Mouse (Mus musculus) forebrain, embryonic 13.5 days (tissue): ENCODE results near the gene Eml4. TPM values are rescaled to one million over a fixed set of nuclear protein-coding genes. Genes with fewer than 3 reads are reported as not detected.

Source experiments
- ATAC-seq: fragments of 200-750 bp; cut with Nextera tagmentation; 2 replicates; pipeline ENCODE4 v1.8.0; 2017
- H3K27ac ChIP-seq: fragments of 300-500 bp; sonication (generic); 2 replicates; pipeline ENCODE4 v1.5.1; 2015; ENCODE audit warnings: inconsistent platforms, mild to moderate bottlenecking, moderate library complexity
- H3K27me3 ChIP-seq: fragments of 300-500 bp; sonication (generic); 2 replicates; pipeline ENCODE4 v1.6.1; 2015; ENCODE audit warnings: mild to moderate bottlenecking, inconsistent platforms
- H3K36me3 ChIP-seq: fragments of 300-500 bp; sonication (generic); 2 replicates; pipeline ENCODE4 v1.6.1; 2015; ENCODE audit warnings: mild to moderate bottlenecking, inconsistent platforms; ENCODE audit not compliant: poor library complexity, severe bottlenecking
- H3K4me1 ChIP-seq: fragments of 300-500 bp; sonication (generic); 2 replicates; pipeline ENCODE4 v1.6.1; 2015; ENCODE audit warnings: inconsistent platforms
- H3K4me2 ChIP-seq: fragments of 300-500 bp; sonication (generic); 2 replicates; pipeline ENCODE4 v1.6.1; 2015; ENCODE audit warnings: inconsistent platforms, mild to moderate bottlenecking, moderate library complexity
- H3K4me3 ChIP-seq: fragments of 300-500 bp; sonication (generic); 2 replicates; pipeline ENCODE4 v1.5.1; 2015; ENCODE audit warnings: mild to moderate bottlenecking, inconsistent platforms
- H3K9ac ChIP-seq: fragments of 300-500 bp; sonication (generic); 2 replicates; pipeline ENCODE4 v1.6.1; 2015; ENCODE audit warnings: mild to moderate bottlenecking, inconsistent platforms
- H3K9me3 ChIP-seq: fragments of 300-500 bp; sonication (generic); replicated peaks from 2 replicates; pipeline ENCODE4 v1.6.1; 2016; ENCODE audit warnings: inconsistent platforms
- WGBS: fragments of 180-500 bp; shearing (Covaris S2); methylation state at CpG from one replicate; pipeline ENCODE4 v1.1.7; 2015; 5-methylcytosine and 5-hydroxymethylcytosine counted together
- polyA plus RNA-seq: library from polyadenylated mRNA; unstranded; fragments of >200 nt; fragmentation: Nextera tagmentation; extraction: Ambion mirVana; gene quantifications from 2 replicates; pipeline ENCODE4 v1.2.1, GENCODE M21; 2015

Gene Eml4
- polyA plus RNA-seq, 1 experiment from 2014 or later = 26.7 TPM

GRCm38 (mm10) chr17:83482817-83483536 is 132.2 kb downstream of the Eml4 start:
- no peak for ATAC-seq
- Histone ChIP-seq H3K9me3 (no peaks in the 10 kb centered on the region), H3K4me3 (no peak overlapping the region), H3K36me3 (peaks cover 35% of the 10 kb centered on the region), H3K27ac (no peak overlapping the region), H3K9ac (no peak overlapping the region), H3K4me2 (no peak overlapping the region), H3K27me3 (no peaks in the 10 kb centered on the region), H3K4me1 (peaks cover 4% of the 10 kb centered on the region; the same call in 1 of the 2 replicates)
- 95% methylated on average over 7 of the region's 7 CpGs for WGBS

- Histone ChIP-seq H3K4me3 (no peak overlapping the region), H3K9me3 (no peaks in the 10 kb centered on the region), H3K27ac (no peak overlapping the region), H3K36me3 (peaks cover 27% of the 10 kb centered on the region), H3K9ac (no peak overlapping the region), H3K4me1 (peaks cover 4% of the 10 kb centered on the region; the same call in 1 of the 2 replicates), H3K27me3 (no peaks in the 10 kb centered on the region), H3K4me2 (no peak overlapping the region)
- 77% methylated on average over 2 of the region's 2 CpGs for WGBS
- no peak for ATAC-seq
Observed at GRCm38 (mm10) chr17:83483784-83484183, 133.1 kb downstream of the Eml4 start.

DNA sequence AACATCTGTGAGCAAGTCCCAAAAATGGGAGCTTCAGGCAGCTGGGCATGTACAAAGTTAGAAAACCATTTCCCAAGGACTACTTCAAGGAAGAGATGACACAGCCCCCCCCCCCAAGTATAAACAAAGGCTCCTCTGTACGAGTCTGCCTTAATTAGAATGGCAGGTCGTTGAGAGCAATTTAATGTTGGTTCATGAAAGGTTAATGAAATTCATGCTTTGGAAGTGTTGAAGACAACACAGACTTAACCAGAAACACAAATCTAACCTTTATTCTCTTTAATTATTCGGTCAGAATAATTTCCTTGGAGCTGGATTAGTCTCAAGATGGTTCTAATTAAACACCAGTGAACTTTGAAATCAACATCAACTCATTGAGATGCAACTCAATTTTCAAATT is 137.0 kb downstream of the Eml4 start:
- no peak overlapping the region for H3K9ac ChIP-seq
- no peaks in the 10 kb centered on the region for H3K27me3 ChIP-seq
- H3K36me3 ChIP-seq = no peaks in the 10 kb centered on the region; the same call in 1 of the 2 replicates
- H3K27ac ChIP-seq = no peak overlapping the region
- H3K4me1 ChIP-seq = peaks cover 4% of the 10 kb centered on the region; the same call in 1 of the 2 replicates
- peak; percentile 29; the same call in 1 of the 2 replicates for ATAC-seq
- H3K9me3 ChIP-seq = no peaks in the 10 kb centered on the region; the same call in 1 of the 2 replicates
- H3K4me3 ChIP-seq = no peak overlapping the region
- H3K4me2 ChIP-seq = no peak overlapping the region
- 35% methylated on average over 3 of the region's 3 CpGs for WGBS

GRCm38 (mm10) chr17:83498889-83499288 is 148.2 kb downstream of the Eml4 start:
- Histone ChIP-seq H3K9ac (no peak overlapping the region), H3K9me3 (0 out of 2 replicates have a peak, but pooled peaks cover 9% of the 10 kb centered on the region), H3K36me3 (peaks cover 60% of the 10 kb centered on the region), H3K4me2 (no peak overlapping the region), H3K27me3 (no peaks in the 10 kb centered on the region), H3K27ac (no peak overlapping the region), H3K4me3 (no peak overlapping the region), H3K4me1 (no peaks in the 10 kb centered on the region)
- 95% methylated on average over 5 of the region's 5 CpGs for WGBS
- ATAC-seq = no peak

GRCm38 (mm10) chr17:83499692-83500091 is 149.0 kb downstream of the Eml4 start:
- Histone ChIP-seq H3K4me3 (no peak overlapping the region), H3K27me3 (no peaks in the 10 kb centered on the region), H3K4me1 (no peaks in the 10 kb centered on the region), H3K36me3 (peaks cover 60% of the 10 kb centered on the region), H3K4me2 (no peak overlapping the region), H3K27ac (no peak overlapping the region), H3K9ac (no peak overlapping the region), H3K9me3 (0 out of 2 replicates have a peak, but pooled peaks cover 9% of the 10 kb centered on the region)
- ATAC-seq = no peak
- 93% methylated on average over 4 of the region's 4 CpGs for WGBS

DNA sequence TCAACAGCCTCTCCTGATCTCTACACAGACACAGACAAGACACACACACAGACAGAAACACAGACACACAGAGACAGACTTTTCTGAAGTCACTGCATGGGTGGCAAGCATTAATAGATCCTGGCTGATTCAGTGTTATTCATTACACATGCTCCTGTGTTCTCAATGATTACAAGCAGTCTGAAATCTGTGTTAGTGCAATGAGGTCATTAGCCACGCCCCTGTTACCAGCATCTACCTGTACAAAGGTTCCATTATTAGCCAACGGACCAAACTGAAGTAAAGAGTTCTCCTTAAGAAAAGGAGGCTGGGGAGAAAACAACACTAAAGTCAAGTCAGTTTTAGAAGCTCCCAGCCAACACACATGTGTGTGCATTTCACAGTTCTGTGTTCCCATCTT is 153.0 kb downstream of the Eml4 start:
- H3K27ac ChIP-seq = no peak overlapping the region
- no peak for ATAC-seq
- WGBS = 82% methylated on average over 2 of the region's 2 CpGs

GRCm38 (mm10) chr17:83512130-83512529 is 161.4 kb downstream of the Eml4 start:
- H3K9ac ChIP-seq = no peak overlapping the region
- H3K9me3 ChIP-seq = no peaks in the 10 kb centered on the region
- H3K36me3 ChIP-seq = no peaks in the 10 kb centered on the region
- peaks cover 21% of the 10 kb centered on the region for H3K4me1 ChIP-seq
- 96% methylated on average over 3 of the region's 3 CpGs for WGBS
- H3K4me2 ChIP-seq = no peak overlapping the region; the same call in 1 of the 2 replicates
- ATAC-seq = no peak
- H3K4me3 ChIP-seq = no peak overlapping the region
- H3K27me3 ChIP-seq = no peaks in the 10 kb centered on the region
- H3K27ac ChIP-seq = no peak overlapping the region

More for the DNA sequence above, 153.0 kb downstream of the Eml4 start:
- no peaks in the 10 kb centered on the region for H3K4me1 ChIP-seq
- no peaks in the 10 kb centered on the region for H3K9me3 ChIP-seq
- H3K36me3 ChIP-seq = peaks cover 42% of the 10 kb centered on the region
- H3K27me3 ChIP-seq = no peaks in the 10 kb centered on the region
- no peak overlapping the region for H3K9ac ChIP-seq
- no peak overlapping the region for H3K4me3 ChIP-seq
- no peak overlapping the region for H3K4me2 ChIP-seq

GRCm38 (mm10) chr17:83513655-83514212 is 163.0 kb downstream of the Eml4 start:
- Histone ChIP-seq H3K4me1 (peaks cover 21% of the 10 kb centered on the region), H3K4me3 (peak overlapping the region; percentile 98), H3K9me3 (0 out of 2 replicates have a peak, but pooled peaks cover 2% of the 10 kb centered on the region), H3K9ac (peak overlapping the region; percentile 94), H3K27me3 (no peaks in the 10 kb centered on the region), H3K27ac (0 out of 2 replicates have a peak overlapping the region, but pooled peaks have one; percentile 46), H3K4me2 (peak overlapping the region; percentile 84), H3K36me3 (no peaks in the 10 kb centered on the region)
- ATAC-seq = peak; percentile 59
- 2% methylated on average over 24 of the region's 24 CpGs for WGBS

- Histone ChIP-seq H3K4me1 (peaks cover 21% of the 10 kb centered on the region), H3K9me3 (0 out of 2 replicates have a peak, but pooled peaks cover 3% of the 10 kb centered on the region), H3K4me2 (peak overlapping the region; percentile 84), H3K36me3 (no peaks in the 10 kb centered on the region), H3K4me3 (peak overlapping the region; percentile 98), H3K27ac (peak overlapping the region; percentile 46), H3K9ac (peak overlapping the region; percentile 94), H3K27me3 (no peaks in the 10 kb centered on the region)
- under 1% methylated on average over 33 of the region's 33 CpGs for WGBS
- ATAC-seq = peak; percentile 98
Observed at GRCm38 (mm10) chr17:83514213-83514701, 163.5 kb downstream of the Eml4 start.

- Histone ChIP-seq H3K36me3 (no peaks in the 10 kb centered on the region), H3K27me3 (no peaks in the 10 kb centered on the region), H3K4me1 (peaks cover 16% of the 10 kb centered on the region), H3K4me3 (no peak within 1 kb of the TSS), H3K27ac (no peak within 1 kb of the TSS), H3K9ac (no peak within 1 kb of the TSS), H3K9me3 (0 out of 2 replicates have a peak, but pooled peaks cover 3% of the 10 kb centered on the region), H3K4me2 (no peak within 1 kb of the TSS)
- ATAC-seq = no peak
- WGBS = 92% methylated on average over 8 of the region's 8 CpGs
Observed at GRCm38 (mm10) chr17:83517280-83518015, 166.7 kb downstream of the Eml4 start, which contains the start of gene Cox7a2l. TSS of gene Cox7a2l (minus strand) at chr17:83517330.

DNA sequence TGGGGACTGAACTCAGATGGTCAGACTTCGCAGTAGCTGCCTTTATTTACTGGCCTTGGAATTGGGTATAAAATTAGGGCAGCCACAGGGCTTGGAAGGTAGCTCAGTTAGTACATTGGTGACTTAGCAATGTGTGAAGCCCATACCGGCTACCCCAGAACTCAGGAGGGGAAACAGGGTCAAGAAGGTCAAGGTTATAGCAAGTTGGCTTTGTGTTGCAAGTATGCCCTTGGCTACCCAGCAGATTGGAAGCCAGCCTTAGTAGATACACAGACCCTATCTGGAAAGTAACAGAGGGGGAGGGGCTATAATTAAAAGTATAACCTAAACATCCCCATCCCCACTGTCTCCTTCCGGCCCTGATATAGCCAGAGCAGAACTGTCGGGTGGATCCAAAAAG is 171.2 kb downstream of the Eml4 start:
- H3K27ac ChIP-seq = no peak overlapping the region
- H3K27me3 ChIP-seq = no peaks in the 10 kb centered on the region
- H3K4me3 ChIP-seq = no peak overlapping the region
- H3K4me2 ChIP-seq = no peak overlapping the region
- H3K9ac ChIP-seq = no peak overlapping the region
- H3K36me3 ChIP-seq = no peaks in the 10 kb centered on the region
- peaks cover 24% of the 10 kb centered on the region for H3K4me1 ChIP-seq
- 0 out of 2 replicates have a peak, but pooled peaks cover 3% of the 10 kb centered on the region for H3K9me3 ChIP-seq
- ATAC-seq = no peak
- 91% methylated on average over 4 of the region's 4 CpGs for WGBS
